Mouse (Mus musculus): ENCODE measurements at regions not wholly inside any gene's neighbourhood (a gene's known extent, or its start where the extent isn't known, plus 50 kb on each side); places are given as distances from the start of the nearest gene placed in this dataset.

DNA sequence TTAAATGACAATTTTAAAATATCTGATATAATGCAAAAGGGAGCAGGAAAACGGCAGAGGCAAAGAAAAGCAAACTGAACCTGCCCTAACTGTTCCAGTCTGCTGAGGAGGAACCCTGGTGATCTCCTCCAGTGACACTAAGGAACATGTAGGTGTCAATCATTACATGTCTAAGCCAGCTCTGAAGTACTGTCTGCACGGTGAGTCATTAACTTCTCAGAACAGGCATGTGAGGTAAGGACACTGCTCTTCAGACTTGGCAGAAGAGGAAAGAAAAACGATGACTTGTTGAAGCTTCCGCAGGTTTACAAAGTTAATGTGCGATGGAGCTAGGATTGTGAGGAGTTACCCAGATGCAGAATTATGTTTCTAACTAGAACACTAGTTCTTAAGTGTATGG lies 199.1 kb downstream of the Nuf2 start:
- DNase-seq = no peak

DNA sequence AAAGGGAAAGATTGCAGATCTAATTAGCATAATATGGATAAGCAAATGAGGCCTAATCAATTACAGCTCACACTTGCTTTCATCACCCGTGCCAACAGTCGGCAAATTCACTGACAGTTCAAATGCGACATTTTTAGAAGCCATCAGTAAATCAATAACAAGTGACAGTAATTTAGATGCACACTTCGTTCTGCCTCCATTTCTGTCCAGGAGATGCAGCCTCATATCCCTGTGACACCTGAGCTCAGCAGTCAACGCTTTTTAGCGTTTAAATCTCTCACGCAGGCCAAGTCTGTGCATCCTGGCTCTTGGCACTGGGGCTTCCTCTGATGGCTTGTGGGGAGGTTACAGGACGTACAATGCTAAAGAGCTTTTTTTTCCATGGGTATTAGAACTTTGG lies 218.0 kb downstream of the Nuf2 start:
- no peak for DNase-seq

DNA sequence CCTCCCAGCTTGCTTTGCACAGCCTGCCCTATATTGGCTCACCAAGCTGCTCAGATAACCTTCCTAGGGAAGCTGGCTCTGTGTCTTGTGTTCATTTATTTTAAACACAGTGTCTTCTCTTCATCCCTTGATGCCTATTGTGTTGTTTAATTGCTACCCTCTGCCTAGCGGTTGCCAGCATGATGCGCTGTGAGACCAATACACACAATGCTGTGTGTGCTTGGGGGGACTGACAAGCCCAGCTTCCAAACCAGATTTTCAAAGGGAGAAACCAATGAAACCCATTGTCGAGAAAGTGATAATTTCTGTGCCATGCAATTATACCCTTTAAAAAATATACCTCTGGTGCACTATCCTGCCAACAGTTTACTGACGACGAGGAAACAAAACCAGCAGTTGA lies 247.8 kb downstream of the Nuf2 start:
- no peak for DNase-seq

DNA sequence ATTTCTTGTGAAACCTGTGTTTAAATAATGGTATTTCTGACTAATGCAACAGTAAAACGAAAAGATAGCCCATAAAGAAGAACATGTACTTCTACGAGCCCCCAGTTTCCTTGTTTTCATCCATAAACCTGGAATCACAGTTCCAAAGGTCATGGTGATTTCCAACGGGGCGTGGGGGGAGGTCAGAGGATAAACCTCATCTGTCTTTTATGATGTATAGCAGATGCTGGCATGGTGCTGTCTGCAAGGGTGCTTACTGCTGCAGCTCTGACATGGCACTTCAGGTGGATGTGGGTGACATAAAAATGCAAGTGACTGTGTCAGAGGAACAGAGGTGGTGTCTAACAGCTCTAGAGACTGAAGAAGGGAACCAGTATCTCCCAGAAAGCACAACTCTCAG lies 260.5 kb downstream of the Nuf2 start:
- DNase-seq = no peak

DNA sequence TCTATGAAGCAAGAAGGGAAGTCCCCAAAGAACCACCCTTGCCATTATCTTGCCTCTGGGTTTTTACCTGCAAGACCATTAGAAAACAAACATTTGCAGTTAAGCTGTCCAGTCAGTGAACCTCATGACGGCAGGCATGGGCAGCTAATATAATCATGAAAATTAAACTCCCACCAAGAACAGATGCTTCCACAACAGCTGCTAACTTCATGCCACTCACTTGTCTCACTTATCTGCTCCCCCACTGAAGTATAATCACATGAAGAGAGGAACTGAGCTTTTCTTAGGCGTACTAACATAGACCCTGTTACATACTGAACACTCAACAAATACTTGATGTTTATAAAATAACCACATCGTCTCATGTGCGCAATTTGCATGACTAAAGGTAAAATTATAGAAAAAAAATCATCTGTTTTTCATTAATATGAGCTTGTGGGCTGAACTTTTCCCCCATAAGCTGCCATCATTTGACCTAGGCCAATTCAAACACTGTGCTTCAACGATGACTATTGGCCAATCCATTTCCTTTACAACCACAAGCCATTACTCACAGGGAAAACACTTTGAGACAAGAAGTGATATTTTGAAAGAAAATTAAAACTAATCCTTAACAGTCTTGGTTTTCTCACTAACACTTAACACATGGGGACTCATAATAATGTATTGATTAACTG lies 267.1 kb downstream of the Nuf2 start:
- DNase-seq = no peak

DNA sequence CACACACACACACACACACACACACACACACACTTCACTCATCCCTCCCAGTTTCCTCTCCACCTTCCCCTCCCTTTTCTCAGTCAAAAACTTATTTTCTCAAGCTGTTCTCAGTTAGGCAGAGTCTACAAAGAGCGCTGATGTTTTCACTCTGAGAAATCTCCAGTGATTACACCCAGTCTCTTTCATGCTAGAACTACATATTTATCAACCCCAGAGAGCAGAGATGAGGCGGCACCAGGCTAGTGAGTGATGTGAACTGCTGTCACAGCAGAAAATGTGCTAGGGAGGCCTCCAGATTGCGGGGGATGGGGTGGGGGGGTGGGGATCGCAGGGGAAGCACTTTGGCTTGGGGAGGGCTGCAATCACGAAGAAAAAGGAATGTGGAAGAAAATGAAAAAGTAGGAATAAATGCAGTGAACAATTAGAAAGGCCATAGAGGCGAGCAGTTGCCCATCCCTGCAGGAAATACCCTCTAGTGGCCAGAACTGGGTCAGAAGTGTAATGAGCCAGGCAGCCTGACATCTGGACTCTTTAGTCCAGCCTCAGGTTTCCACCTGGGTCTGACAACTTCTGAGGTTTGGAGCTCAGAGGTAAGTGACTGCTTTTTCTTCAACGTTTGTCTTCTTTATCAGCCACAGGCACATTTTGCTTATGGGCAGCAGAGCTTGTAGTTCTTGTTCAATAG lies 276.9 kb downstream of the Nuf2 start:
- DNase-seq = no peak

DNA sequence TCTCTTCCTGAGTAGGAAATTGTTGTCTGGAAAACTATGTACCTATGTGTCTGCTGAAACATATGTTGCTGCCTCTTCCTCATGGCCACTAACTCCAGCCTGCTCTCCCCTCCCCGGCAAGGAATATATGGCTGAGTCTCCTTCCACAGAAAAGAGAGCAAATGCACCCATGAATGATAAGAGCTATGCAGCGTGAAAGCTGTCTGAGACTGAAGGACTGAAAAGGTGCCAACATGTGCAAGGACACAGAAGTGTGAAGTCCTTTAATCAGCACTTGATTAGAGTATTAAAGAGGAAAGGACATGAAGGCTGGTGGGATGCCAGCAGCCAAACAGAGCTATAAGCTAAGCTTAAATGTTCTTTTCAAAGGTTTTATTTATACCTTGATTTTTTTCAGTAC lies 279.1 kb downstream of the Nuf2 start:
- no peak for DNase-seq

DNA sequence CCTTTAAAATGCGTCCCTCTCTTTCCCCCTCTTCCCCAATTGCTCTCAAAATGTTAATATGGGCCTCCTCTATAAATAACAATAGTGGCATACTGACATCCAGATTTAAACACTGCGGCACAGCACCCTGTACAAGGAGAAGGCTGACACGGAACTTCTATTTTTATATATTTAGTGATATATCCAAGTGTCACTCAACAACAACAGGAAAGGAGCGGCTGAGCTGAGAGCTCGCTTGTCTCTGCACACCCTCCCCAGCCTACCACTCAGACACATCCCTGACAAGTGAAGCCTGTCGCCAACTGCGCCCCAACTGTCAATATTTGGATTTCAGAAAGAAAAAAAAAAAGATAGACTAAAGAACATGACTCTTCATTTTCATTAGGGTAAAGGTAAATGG lies 282.2 kb downstream of the Nuf2 start:
- no peak for DNase-seq

DNA sequence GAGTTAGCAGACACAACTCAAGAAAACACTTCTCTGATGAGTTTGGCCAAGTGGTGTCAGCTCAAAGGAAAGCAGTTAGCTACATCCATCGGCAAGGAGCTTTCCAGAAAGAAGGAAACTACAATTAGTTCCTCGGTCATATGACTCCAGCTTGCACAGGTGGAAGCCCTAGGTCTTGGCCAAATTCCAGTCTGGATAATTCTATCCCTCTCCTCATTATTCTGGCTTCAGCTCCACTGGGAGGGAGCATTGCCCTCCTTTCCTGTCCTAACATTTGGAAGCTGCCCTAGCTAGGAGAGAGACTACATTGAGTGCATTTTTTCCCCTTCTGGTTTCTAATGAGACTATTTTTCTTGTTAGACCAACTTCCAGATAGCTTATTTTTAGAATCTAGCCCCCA lies 290.9 kb downstream of the Nuf2 start:
- DNase-seq = no peak

DNA sequence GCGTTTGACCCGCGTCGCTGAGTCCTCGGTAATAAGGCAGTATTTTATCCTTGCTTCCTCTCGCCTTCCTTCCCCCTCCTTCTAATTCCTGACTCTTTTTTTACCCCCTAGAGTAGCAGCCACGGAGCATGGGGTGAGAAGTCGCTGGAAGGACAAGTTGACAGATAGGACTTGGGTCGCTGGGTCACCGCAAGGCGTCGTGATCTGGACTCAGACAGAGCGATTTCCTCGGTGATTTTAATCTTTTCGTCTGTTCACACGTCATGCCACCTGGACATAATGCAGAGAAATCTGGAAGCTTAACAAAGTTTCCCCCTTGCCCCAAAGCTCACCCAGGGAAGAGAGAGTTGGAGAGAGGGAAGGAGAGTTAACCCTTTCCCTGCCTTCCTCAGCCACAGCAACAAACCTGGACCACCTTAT lies 292.6 kb downstream of the Nuf2 start:
- DNase-seq = no peak

DNA sequence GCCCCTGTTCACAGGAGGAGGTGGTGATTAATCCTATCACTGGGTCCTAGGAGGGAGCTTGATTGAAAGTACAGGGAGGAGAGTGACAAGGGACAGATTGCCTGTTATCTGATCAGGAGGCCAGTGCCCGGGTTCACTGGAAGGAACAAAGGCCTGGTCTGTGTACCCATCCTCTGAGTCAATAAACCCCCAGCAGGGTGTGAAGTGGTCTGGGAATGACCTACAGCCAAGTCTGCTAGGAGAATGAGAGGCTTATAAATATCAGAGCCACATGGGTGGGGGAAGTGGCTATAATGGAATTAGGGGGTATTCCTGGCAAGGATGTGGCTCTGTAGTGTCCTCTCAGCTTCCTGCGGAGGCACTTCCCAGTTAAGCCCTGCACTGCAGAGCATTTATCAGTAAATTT lies 296.0 kb downstream of the Nuf2 start:
- DNase-seq = no peak

DNA sequence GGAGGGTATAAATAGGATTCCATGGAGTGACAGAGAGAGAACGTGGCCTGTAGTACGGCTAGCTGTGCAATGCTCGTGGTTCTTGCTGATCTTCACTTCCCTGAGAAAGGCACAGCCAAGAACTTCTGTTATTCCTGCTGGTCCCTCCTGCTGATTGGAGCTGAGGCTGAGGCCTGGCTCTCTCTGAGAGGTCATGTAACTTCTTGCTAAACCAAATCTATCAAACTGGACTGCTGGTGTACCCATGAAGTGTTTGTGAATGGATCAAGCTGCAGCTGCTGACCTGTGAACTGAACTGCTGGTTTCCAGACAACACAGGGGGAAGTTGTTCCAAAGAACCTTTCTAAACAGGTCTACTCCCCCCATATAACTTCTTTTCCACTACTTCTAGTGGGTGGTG lies 297.9 kb downstream of the Nuf2 start:
- no peak for DNase-seq

DNA sequence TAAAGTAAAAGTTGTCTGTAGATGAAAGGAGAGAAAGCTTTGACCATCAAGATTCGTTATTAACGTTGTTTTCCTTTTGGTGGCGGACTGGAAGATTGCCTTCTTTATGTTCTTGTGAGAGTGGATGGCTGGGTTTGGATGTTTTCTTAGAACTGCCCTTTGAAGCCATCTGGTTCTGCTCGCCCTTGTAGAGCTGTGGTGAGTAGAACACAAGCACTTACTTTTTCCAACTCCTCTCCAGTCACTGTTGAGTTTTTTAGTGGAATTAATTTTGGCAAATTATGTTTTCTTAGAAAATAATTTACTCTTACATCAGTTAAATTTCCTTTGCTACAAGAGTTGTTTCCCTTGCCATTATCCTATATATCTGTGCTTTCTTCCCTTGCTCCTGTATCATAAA lies 301.2 kb downstream of the Nuf2 start:
- DNase-seq = no peak

DNA sequence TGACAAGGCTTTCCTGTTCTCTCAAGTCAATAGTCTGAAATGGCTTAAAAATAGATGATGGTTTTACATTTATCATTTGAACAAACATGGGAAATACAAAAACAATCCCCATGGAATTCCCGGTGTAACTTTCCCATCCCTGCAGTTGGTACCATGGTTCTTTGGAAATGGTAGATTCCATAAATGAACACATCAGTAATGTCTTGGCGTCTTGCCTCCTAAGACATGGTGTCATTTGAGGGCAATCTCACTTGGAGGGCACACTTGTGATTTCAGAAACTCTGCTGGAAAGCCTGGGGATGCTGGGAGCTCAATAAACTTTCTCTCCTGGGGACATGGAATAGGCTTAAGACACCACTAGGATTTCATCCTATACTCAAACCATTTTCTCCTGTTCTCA lies 306.8 kb downstream of the Nuf2 start:
- DNase-seq = no peak

DNA sequence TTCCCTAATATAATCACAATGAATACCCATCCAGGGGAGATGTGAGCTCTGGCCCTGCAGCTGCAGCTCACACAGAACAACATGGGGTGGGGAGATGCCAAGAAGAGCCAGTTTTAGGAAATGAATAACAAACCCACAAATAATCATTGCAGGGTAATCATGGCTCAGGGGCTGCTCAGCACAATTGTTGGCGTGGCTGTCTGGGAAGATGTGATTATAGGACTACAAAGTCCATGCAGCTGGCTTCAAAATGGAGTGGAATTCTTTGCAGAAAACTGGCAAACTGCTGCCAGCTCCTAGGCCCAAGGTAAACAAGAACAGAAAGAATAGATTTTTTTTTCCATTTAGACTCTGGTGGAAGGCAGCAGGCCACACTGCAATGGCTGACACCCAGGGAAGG lies 343.6 kb downstream of the Nuf2 start:
- no peak for DNase-seq

DNA sequence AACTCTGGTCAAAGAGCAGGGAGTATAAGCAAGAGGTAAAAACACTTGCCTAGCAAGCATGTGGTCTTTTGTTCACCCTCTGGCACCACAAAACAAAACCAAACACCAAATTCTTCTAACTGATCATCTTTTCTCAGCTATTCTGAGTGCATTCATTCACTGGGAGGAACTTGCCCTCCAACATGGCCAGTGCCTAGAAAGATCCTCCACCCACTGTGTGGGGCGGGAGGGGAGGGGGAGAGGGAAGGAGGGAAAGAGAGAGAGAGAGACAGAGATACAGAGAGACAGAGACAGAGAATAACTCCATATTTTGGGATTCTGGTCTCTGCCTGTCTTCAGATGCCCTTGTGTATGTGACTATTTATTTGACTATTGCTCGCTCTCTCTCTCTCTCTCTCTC lies 360.9 kb downstream of the Nuf2 start:
- DNase-seq = no peak

DNA sequence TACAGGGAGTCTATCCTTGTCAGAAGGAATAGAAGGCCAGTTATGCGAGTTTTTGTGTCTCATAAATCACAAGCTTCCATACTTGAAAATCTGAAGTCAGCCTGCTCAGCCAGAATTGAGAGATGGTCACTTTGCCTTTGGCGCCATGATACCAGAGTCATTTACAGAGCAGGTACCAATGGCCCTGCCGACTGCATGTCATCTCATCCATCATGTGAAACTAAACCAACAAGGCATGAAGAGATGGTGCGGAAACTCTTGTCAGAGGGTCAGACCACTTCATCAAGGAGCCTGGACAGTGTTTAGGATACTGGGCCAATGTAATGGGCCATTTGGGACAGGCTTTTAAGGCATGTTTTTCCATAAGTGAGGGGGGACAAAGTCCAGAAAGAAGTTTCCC lies 363.2 kb downstream of the Nuf2 start:
- DNase-seq = no peak

DNA sequence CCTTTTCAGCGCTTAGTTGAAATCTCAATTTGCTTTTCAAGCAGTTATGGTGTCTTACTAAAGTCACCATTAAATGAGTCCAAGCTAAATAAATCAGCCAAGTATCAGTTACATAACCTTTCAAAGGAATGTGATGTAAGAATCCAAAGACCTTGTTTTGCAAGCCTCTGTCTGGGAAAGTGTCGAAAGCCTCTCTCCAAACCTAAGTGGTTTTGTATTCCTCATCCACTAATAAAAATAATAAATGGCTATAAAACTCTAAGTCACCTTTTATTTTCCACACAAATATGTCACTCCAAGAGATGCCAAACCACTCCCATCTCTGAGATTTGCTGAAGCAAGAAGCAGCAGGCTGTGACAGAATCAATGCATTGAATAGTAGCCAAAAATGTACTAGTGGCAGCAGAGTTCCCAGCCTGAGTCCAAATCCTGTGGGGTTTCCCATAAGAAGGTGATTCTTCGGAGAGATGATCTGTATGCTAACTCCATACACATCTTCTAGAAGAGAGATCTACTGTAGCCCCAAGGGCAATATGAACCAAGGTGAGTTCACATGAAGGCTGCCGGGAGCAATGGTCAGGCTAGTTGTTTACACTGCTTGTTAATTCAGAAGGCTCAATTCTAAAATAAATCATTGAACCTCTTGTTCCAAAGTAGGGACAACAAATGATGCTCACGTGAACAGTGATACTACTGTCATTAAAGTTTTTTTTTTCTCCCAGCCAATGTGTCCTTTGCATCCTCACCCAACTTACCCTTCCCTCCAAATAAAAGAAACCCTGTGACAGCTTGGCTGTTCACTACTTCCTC lies 365.0 kb downstream of the Nuf2 start:
- no peak for DNase-seq

DNA sequence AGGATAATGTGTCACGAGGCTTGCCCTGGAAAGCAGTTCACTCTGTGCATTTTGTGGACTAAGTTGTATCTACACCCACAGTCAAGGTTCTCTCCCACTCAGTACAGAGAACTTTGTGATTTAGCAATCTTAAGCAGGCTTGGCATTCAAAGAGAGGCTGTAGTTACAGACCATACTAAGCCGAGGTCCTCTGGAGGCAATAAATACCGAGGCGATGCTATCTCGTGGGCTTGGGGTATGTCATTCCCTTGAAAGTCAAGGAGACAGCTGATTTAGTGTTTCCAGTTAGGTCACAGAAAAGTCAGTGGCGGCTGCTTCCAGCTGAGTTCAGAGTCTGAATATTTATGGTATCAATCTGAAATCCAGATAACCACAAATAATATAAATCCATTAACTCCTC lies 370.4 kb downstream of the Nuf2 start:
- no peak for DNase-seq

DNA sequence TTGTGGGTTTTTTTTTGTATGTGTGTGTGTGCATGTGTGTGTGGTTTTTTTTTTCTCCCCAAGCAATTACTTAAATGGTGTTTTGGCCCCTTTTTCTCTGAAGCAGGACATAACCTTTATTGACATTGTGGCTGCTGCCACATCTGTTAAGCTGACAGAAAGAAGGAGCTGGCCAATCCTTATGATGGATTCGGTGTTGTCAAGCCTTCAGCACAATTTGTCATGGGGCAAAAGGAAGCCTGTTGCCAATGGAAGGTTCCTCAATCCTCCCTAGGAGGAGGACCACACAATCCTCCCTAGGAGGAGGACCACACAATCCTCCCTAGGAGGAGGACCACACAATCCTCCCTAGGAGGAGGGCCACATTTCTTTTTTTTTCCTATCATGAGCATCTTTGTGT lies 371.0 kb downstream of the Nuf2 start:
- DNase-seq = no peak

DNA sequence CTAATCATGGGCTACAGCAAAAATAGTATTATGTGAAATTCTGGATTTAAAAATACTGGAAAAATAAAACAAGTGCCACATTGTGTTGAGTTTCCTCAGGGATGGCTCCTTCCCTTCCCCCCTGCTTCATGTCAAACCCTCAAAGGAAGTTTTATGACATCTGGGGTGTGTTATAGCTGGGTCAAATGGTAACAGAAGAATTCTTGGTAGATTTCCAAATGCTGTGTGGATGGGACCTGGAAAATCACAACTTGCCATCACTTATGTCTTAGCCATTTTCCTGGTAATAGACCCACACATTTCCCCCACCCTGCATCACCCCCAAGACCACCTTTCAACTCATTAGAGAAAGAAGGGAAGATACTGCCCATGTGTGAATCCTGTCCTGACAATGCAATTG lies 371.5 kb downstream of the Nuf2 start:
- DNase-seq = no peak

DNA sequence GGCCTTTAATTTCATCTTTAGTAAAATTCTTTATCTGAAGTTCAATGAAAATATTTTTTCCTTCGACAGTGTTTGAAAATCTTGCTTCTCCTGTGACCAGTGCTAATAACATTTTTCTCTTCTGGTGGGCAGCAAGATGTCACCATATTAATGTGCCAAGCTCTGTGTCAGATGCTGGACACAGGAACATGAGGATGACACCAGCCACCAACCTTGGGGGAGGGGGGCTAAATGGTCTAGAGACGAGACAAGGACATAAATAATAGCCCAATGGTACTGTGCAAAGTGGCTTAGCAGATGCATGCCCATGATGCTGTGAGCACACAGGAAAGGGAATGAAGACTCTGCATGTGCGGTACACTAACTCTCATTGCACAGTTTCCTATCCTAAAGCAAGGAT lies 373.8 kb downstream of the Nuf2 start:
- DNase-seq = no peak

DNA sequence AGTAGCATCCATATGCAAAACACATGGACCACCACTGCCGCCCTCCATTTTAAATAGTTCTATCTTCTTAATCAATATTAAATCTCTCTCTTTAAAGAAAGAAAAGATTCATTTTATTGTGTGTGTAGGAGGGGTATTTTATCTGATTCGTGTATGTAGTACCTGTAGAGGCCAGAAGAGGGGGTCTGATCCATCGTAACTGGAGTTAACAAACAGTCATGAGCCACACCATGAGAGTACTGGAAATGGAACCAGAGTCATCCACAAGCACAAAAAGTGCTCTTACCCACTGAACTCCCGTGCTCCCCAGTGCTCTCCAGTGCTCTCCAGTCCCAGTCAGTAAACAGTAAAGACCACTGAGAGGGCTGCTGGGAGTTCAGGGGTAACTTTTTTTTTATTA lies 374.4 kb downstream of the Nuf2 start:
- DNase-seq = no peak

Data from cerebellum, adult 18-20 months (tissue).